Mouse (Mus musculus) ES-E14 (cell line): Measurements from ENCODE around the gene Borcs6.

Experiments used
- CHD2 ChIP-seq: IDR thresholded peaks from 2 replicates; pipeline ENCODE4 v1.6.1; 2014; ENCODE audit warnings: mild to moderate bottlenecking, low read depth, low read length, inconsistent platforms
- HCFC1 ChIP-seq: IDR thresholded peaks from 2 replicates; pipeline ENCODE4 v1.6.1; 2012; ENCODE audit warnings: low read length, inconsistent platforms, borderline replicate concordance; ENCODE audit not compliant: insufficient read depth
- MAFK ChIP-seq: IDR thresholded peaks from 2 replicates; pipeline ENCODE4 v1.6.1; 2014; ENCODE audit warnings: mild to moderate bottlenecking, low read depth, low read length, inconsistent platforms; ENCODE audit not compliant: insufficient read depth
- ZC3H11A ChIP-seq: IDR thresholded peaks from 2 replicates; pipeline ENCODE4 v1.6.1; 2012; ENCODE audit warnings: low read depth, mild to moderate bottlenecking, inconsistent platforms, low read length, borderline replicate concordance
- ZNF384 ChIP-seq: IDR thresholded peaks from 2 replicates; pipeline ENCODE4 v1.6.1; 2012; ENCODE audit warnings: low read depth, low read length, inconsistent platforms

- TF ChIP-seq CHD2 (no peak), ZC3H11A (no peak), MAFK (no peak), ZNF384 (no peak), HCFC1 (no peak)
Measured at GRCm38 (mm10) chr11:69016755-69017154, 42.8 kb upstream of the Borcs6 start.
